Mouse (Mus musculus): ENCODE results near the gene Nr2c2.
A peak's percentile ranks its signal among the peaks of the same experiment; 100 is the strongest.

Nr2c2 gene

GRCm38 (mm10) chr6:92126861-92127468, 35.8 kb downstream of the Nr2c2 start:
- no peak for DNase-seq (ENCODE audit: low spot score)

- DNase-seq (ENCODE audit: low spot score): no peak
Measured at GRCm38 (mm10) chr6:92131456-92131855, 40.3 kb downstream of the Nr2c2 start.

GRCm38 (mm10) chr6:92132021-92132911, 41.1 kb downstream of the Nr2c2 start:
- DNase-seq (ENCODE audit: low spot score): peak; percentile 39

GRCm38 (mm10) chr6:92133617-92134016, 42.4 kb downstream of the Nr2c2 start:
- DNase-seq (ENCODE audit: low spot score): no peak

- no peak for DNase-seq (ENCODE audit: low spot score)
Measured at GRCm38 (mm10) chr6:92136356-92136755, 45.2 kb downstream of the Nr2c2 start.

GRCm38 (mm10) chr6:92145881-92146280, 54.7 kb downstream of the Nr2c2 start:
- DNase-seq (ENCODE audit: low spot score): no peak

- DNase-seq (ENCODE audit: low spot score): no peak
Measured at GRCm38 (mm10) chr6:92153774-92154173, 62.6 kb downstream of the Nr2c2 start.

- DNase-seq (ENCODE audit: low spot score): no peak
Measured at GRCm38 (mm10) chr6:92158801-92159200, 67.6 kb downstream of the Nr2c2 start.

GRCm38 (mm10) chr6:92162724-92163123, 71.5 kb downstream of the Nr2c2 start:
- no peak for DNase-seq (ENCODE audit: low spot score)

GRCm38 (mm10) chr6:92176450-92176849, 85.3 kb downstream of the Nr2c2 start:
- DNase-seq (ENCODE audit: low spot score): no peak

- peak; percentile 50 for DNase-seq (ENCODE audit: low spot score)
Measured at GRCm38 (mm10) chr6:92183621-92184131, 92.5 kb downstream of the Nr2c2 start, which contains the start of gene Mrps25. Gene Mrps25 (minus strand): TSS chr6:92184033.

GRCm38 (mm10) chr6:92184178-92184577, 93.0 kb downstream of the Nr2c2 start:
- no peak for DNase-seq (ENCODE audit: low spot score)

GRCm38 (mm10) chr6:92199414-92199813, 108.2 kb downstream of the Nr2c2 start:
- DNase-seq (ENCODE audit: low spot score): no peak

- DNase-seq (ENCODE audit: low spot score): no peak
Measured at GRCm38 (mm10) chr6:92214055-92214772, 123.0 kb downstream of the Nr2c2 start.

GRCm38 (mm10) chr6:92214773-92215449, 123.7 kb downstream of the Nr2c2 start, which contains the start of gene Rbsn:
Gene Rbsn (minus strand): TSS chr6:92214925.
- peak; percentile 85 for DNase-seq (ENCODE audit: low spot score)

- no peak for DNase-seq (ENCODE audit: low spot score)
Measured at GRCm38 (mm10) chr6:92219445-92219844, 128.3 kb downstream of the Nr2c2 start.

GRCm38 (mm10) chr6:92221604-92222003, 130.4 kb downstream of the Nr2c2 start:
- DNase-seq (ENCODE audit: low spot score): no peak

- no peak for DNase-seq (ENCODE audit: low spot score)
Measured at GRCm38 (mm10) chr6:92222021-92222420, 130.8 kb downstream of the Nr2c2 start.
